Mouse (Mus musculus) frontal cortex, adult 2 months (tissue): ENCODE measurements at regions not wholly inside any gene's neighbourhood (a gene's known extent, or its start where the extent isn't known, plus 50 kb on each side); places are given as distances from the start of the nearest gene placed in this dataset.

Experiments
- DNase-seq, 2 experiments: peaks; one replicate each; pipeline ENCODE4 v3.0.0; 2022; ENCODE audit warnings: low spot score in 1 of 2; ENCODE audit errors: extremely low spot score in 1 of 2

DNA sequence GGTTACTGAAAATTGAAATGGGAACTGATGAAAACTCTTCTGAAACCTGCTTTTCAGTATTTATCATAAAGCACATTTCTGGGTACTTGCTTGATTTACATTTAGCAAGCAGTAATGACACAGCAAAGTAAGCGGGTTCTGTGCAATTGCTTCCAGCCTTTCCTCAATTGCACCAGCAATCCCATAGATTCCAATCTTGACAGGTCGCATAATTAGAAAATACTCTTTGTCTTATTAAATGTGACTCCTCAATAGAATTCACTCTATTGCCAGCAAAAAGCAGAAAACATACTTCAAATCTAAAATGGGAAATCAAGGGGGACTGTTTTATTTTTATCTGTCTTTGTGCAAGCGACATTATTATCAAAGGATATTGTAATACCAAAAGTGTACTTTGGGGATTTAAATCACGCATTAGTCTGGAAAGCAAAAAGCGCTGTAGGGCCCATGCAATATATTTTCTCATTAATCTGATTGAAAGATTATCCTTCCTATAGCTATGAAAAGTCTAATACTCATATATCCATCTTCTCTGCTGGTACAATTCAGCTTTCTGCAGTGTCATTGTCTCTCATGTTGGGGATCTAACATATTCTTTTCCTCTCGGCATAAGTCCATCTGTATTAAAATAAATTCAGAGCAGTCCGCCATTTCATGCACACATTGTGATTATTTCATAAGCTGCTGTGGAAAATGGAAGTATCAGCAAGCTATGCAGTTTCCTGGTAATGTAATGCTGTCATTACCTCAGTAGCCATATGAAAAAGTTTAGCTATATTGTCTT, 1305.8 kb upstream of the Gm8797 start:
- DNase-seq, result no peak

- peak in 1 of 2 experiments; percentile 2 for DNase-seq
These were observed 1282.6 kb upstream of the Gm8797 start for GRCm38 (mm10) chr3:4468031-4468430.
